8 mouse cellular contexts compared by ENCODE assay signal in genomic region chr14:19041984-19042760, GRCm38 (mm10).
A peak's percentile ranks its signal among the peaks of the same experiment; 100 is the strongest.
DNase-seq lines count a peak whose midpoint lies in the region; ATAC-seq and TF ChIP-seq lines count a peak whose summit lies in the region.

No protein-coding gene starts in this region.

- peak; percentile 39 for TF ChIP-seq CTCF in cortical plate, adult 2 months (IDR thresholded peaks at IDR 0.05; ENCODE audit: extremely low read depth, insufficient read depth, low read length)

- 3% methylated on average over 49 of the region's 49 CpGs for WGBS in limb, embryonic 15.5 days
- 2% methylated on average over 49 of the region's 49 CpGs for WGBS in midbrain, embryonic 16.5 days

- no peak for TF ChIP-seq POLR2A in cortical plate, adult 2 months (IDR thresholded peaks at IDR 0.05; ENCODE audit: extremely low read depth, insufficient read depth, low read length)

- H3K4me2 ChIP-seq in limb, embryonic 15.5 days = peak overlapping the region; percentile 86
- H3K4me2 ChIP-seq in midbrain, embryonic 16.5 days (ENCODE audit: low read length) = peak overlapping the region; percentile 78

- DNase-seq in urinary bladder, adult 18-20 months (ENCODE audit: low spot score in 2 of 2) = peak; percentile 5 to 35
- no peak for DNase-seq in urinary bladder, postnatal 10 days (ENCODE audit: low spot score)
- peak; percentile 35 to 51 for DNase-seq in gastrocnemius, postnatal 4 days (ENCODE audit: low spot score in 2 of 2)
- DNase-seq in kidney, adult 9 months = peak; percentile 19
- peak; percentile 29 to 34 for DNase-seq in thymus, adult 18-20 months

- peak overlapping the region; percentile 45 for H3K4me3 ChIP-seq in cortical plate, adult 2 months (ENCODE audit: insufficient read depth, low read length)
- H3K4me3 ChIP-seq in limb, embryonic 15.5 days = peak overlapping the region; percentile 40
- peak overlapping the region; percentile 58 for H3K4me3 ChIP-seq in midbrain, embryonic 16.5 days (ENCODE audit: low read depth, low read length)

- H3K36me3 ChIP-seq in limb, embryonic 15.5 days = no peaks in the 10 kb centered on the region
- no peaks in the 10 kb centered on the region for H3K36me3 ChIP-seq in midbrain, embryonic 16.5 days (ENCODE audit: control insufficient read depth, insufficient read depth, low read length)

- no peaks in the 10 kb centered on the region for H3K4me1 ChIP-seq in cortical plate, adult 2 months (ENCODE audit: control insufficient read depth, insufficient read depth, low read length)
- H3K4me1 ChIP-seq in limb, embryonic 15.5 days = peaks cover 9% of the 10 kb centered on the region
- no peaks in the 10 kb centered on the region for H3K4me1 ChIP-seq in midbrain, embryonic 16.5 days (ENCODE audit: control insufficient read depth, insufficient read depth, low read length)

- no peak overlapping the region for H3K27ac ChIP-seq in cortical plate, adult 2 months (ENCODE audit: insufficient read depth, low read length)
- H3K27ac ChIP-seq in limb, embryonic 15.5 days = no peak overlapping the region
- peak overlapping the region; percentile 43 for H3K27ac ChIP-seq in midbrain, embryonic 16.5 days (ENCODE audit: low read length)

- no peaks in the 10 kb centered on the region for H3K9me3 ChIP-seq in limb, embryonic 15.5 days
- H3K9me3 ChIP-seq in midbrain, embryonic 16.5 days (replicated peaks; ENCODE audit: control insufficient read depth, low read length, poor library complexity, severe bottlenecking) = peaks cover 3% of the 10 kb centered on the region; the same call in 1 of the 2 replicates

- H3K27me3 ChIP-seq in limb, embryonic 15.5 days = no peaks in the 10 kb centered on the region
- no peaks in the 10 kb centered on the region for H3K27me3 ChIP-seq in midbrain, embryonic 16.5 days (ENCODE audit: control insufficient read depth, insufficient read depth, low read depth, low read length)

- H3K9ac ChIP-seq in limb, embryonic 15.5 days = no peak overlapping the region
- peak overlapping the region; percentile 78 for H3K9ac ChIP-seq in midbrain, embryonic 16.5 days (ENCODE audit: low read depth, low read length)

- ATAC-seq in limb, embryonic 15.5 days (ENCODE audit: insufficient number of reproducible peaks, low FRiP score, low TSS enrichment, low read depth) = peak; percentile 61; the same call in 1 of the 2 replicates
- peak; percentile 94 for ATAC-seq in midbrain, embryonic 16.5 days
